Mouse (Mus musculus): Measurements from ENCODE around the gene Txndc17.
"Not testable (repeated sequence)": the region's sequence is repeated elsewhere in the genome, so short reads cannot be mapped to it uniquely, and the experiment has no call there.

The Txndc17 gene

GRCm38 (mm10) chr11:72207204-72207833 lies at the start of gene Txndc17, which contains the start of gene 4933427D14Rik:
Gene Txndc17 (plus strand): TSS chr11:72207547.
Gene 4933427D14Rik (minus strand): TSS chr11:72207459.
- DNase-seq = peak; percentile 83

DNA sequence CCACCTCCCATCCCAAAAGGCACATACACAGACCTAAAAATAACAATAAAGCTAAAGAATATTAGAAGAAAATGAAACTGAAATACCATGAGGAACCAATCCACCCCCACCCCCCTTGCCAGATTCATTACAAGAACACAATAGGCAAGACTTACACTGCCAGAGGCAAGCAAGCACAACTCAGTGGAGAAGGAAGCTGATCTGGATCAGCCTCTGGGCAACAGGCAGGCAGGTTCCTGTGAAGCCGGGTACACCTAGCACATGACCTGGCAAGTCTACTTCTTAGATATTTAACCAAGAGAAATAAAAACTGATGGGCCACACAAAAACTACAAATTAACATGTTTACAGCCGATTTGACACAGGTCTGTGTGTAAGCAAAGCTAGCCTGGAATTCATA lies 44.1 kb upstream of the Txndc17 start:
- no peak for DNase-seq

DNA sequence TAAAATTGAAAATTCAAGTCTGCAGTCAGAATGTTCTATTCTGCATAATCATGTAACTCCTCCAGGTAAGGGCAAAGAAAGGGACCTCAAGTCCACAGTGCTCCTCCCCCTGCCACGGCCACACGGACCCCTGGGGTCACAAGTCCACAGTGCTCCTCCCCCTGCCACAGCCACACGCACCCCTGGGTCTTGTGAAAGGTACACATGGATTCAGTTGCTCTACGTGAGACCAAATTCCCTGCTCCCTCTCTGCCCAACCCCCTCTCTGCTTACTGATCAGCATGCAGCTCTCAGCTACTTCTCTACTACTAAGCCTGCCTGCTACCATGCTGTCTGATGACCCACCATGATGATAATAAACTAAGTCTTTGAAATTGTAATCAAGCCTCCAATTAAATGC lies 37.5 kb upstream of the Txndc17 start:
- DNase-seq = no peak

DNA sequence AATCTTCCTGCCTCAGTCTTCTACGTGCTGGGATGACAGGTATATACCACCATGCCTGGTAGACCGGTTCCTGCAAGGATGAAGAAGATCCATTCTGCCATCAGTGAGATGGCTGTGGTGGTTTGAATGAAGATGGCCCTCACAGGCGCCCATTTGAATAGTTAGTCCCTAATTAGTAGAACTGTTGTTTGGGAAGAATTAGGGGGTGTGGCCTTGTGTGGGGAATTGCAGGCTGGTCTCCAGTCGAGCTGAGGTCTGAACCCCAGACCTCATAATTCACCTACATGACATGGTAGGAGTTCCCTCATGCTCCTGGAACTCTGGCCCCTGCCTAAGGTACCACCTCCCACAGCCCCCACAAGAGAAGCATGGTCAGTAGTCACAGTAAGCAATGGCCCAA lies 35.4 kb upstream of the Txndc17 start:
- DNase-seq = not testable (repeated sequence)

GRCm38 (mm10) chr11:72173506-72173905 lies 33.8 kb upstream of the Txndc17 start:
- no peak for DNase-seq

- no peak for DNase-seq
Measured at GRCm38 (mm10) chr11:72174721-72175120, 32.6 kb upstream of the Txndc17 start.

DNA sequence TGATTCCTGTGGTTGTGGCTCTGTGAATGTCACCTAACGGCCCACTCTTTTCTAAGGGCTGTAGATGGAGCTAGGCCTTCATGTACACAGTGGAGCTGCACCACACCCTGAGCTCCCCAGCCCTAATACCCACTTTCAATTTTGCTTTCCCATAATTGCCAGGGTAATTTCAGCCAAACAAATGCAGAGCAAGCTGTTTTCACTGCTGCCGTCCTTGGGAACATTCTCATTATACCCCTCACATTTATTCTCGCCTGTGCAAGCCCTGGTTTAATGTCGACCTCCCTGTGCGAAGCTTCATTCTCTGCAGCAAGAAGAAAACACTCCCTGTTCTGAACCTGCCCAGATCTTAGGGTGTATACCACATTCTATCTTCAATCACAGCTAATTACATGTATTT lies 31.4 kb upstream of the Txndc17 start:
- DNase-seq = no peak

GRCm38 (mm10) chr11:72176553-72176952 lies 30.8 kb upstream of the Txndc17 start:
- no peak for DNase-seq

GRCm38 (mm10) chr11:72180556-72180955 lies 26.8 kb upstream of the Txndc17 start:
- no peak for DNase-seq

- no peak for DNase-seq
Measured at GRCm38 (mm10) chr11:72181136-72181535, 26.2 kb upstream of the Txndc17 start.

DNA sequence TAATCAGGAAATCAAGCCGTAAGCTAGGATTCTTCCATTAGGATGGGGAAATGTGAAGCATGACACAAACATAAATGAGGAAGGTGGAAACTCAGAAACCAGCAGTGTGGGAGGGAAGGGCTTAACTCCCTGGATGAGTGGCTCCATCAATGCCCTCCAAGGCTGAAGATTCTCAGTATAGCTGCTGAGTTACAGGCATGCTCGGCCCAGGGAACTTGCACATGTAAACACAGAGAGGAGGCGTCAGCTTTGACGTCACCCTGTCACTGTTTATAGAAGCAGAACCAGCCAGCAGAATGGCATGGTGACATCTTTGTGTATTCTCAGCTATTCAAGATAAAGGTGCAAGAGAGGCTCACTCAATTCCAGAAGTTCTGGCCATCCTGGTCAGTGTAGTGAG lies 23.1 kb upstream of the Txndc17 start:
- no peak for DNase-seq

DNA sequence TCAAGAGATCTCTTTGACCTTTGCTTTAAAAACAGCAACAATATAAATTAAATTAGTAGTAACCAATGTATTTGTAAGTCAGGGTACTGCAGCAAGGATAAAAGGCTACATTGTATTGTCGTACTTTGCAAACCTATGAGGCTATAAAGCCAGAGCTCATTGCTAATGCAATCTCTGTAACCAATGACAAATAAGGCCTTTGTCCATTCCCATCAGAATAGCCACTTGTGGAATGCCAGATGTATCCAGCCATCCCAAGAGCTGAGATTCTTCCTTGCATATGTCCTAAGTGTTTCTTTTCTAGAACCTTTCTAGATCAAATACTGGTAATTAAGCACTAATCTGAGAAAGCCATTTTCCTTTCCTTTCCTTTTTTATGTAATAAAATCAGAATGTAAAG lies 16.5 kb upstream of the Txndc17 start:
- no peak for DNase-seq

GRCm38 (mm10) chr11:72194259-72194658 lies 13.1 kb upstream of the Txndc17 start:
- DNase-seq = no peak

- no peak for DNase-seq
Measured at GRCm38 (mm10) chr11:72196506-72196905, 10.8 kb upstream of the Txndc17 start.

DNA sequence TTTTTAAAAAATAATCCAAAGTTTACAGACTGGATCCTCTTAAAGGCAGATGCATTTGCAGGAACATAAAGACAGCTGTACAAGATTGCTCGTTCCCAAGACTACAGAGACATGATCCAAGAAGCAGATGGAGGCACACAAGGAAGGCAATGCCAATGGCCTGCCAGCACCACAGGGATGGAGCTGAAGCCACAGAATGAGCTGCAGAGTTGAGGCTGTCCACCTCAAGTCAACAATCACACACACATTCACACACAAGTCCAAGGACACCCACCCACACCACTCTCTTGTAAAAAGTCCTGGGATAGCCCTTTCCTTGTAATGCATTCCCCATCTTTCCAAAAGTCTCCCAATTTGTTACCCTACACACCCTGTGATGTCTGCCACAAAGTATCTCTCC lies 3.9 kb upstream of the Txndc17 start:
- DNase-seq = peak; percentile 53

DNA sequence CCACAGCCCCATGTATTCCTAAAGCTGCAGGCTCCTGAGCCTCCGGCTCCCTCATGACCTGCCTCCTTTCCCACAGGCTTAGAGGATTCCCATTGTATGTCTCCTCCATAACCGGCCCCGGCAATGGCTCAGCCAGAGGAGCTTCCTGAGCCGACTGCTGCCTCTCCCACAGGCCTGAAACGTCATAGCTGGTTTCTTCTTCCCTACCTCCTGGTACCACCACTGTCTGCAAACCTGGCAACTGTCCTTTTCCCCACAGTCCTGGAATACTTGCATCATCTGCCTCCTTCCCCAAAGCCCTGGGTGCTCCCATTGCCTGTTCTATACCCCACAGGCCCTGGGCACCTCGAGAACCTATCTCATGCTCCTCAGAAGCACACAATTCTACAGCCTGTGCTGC lies 2.1 kb upstream of the Txndc17 start:
- peak; percentile 31 for DNase-seq

DNA sequence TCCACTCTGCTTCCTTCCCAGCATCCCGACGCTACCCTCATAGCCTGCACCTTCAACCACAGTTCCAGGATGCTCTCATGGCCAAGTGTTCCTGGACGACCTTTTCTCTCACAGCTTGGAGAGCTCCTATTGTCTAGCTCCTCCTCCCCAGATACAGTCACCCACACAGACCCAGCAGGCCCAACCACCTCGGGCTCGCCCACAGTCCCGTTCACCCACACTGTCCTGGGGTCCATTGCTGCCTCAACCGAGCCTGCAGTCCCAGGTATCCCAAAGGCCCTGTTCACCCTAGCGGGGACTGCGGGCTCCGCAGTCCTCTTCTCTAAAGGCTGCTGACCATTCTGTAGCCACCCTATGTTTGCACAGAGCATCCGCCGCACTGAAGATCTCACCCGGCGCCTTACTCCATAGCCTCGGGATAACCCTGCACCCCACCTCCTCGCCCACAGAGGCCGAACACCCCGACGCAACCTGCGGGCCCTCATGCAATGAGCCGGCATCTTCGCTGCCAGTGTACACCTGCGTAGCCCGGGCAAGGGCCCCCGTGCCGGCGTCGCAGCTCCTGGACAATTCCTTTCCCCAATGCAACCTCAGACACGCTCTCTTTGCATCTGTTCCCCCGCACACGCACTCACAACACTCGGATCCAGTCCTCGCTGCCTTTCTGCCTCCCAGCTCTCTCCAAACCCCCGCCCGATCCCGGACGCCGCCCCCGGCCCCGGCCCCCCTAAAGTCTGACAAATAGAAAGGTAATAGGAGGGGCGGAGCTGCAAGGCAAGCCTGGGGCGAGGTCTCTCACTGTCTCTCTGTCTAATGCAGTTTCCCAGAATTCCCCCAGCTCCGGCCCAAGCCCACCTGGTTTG lies 775 bp upstream of the Txndc17 start, which contains the start of gene Gm43951:
Gene Gm43951 (minus strand): TSS at position 500 of the 863 bp plus-strand sequence.
- DNase-seq = peak; percentile 54

- no peak for DNase-seq
Measured at GRCm38 (mm10) chr11:72207834-72208377, 559 bp downstream of the Txndc17 start.

- peak; percentile 93 for DNase-seq
Measured at GRCm38 (mm10) chr11:72214591-72215409, 7.5 kb downstream of the Txndc17 start.

DNA sequence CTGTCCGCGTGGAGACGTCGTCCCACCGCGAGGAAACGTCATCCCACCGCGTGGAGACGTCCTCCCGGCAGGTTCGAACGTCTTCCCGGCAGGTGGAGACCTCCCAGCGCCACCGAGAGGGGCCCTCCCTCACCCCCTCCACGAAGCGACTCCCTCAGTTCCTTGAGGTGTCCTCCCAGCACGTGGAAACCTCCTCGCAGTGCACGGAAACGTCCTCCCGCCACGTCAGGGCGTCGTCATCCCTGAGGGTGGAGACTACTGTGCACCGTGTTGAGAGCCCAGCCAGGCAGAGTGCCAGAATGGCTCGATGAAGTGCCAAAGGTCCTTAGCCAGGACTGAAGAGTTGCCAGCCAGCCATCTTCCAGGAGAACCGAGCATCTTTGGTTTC lies 8.1 kb downstream of the Txndc17 start, which contains the start of gene Med31:
Gene Med31 (minus strand): TSS at position 183 of the 388 bp plus-strand sequence.
- peak; percentile 90 for DNase-seq

DNA sequence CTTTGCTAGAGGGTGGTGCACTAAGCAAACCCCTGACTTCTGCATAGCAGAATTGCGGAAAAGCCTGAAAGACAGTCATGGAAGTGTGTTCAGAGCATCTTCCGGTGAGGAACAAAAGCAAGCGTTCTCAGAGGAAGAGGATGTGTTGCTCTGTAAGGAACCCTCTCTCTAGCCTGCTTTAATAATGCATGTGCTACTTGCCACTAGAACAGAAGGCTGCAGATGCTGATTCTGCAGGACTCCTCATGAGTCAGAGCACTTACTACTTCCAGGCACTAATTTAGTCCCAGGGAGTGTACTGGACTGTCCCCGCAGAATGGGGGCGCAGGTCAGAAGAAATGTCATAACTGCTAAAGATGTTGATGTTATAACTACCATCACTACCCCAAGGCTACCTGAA lies 9.8 kb downstream of the Txndc17 start:
- DNase-seq = no peak

DNA sequence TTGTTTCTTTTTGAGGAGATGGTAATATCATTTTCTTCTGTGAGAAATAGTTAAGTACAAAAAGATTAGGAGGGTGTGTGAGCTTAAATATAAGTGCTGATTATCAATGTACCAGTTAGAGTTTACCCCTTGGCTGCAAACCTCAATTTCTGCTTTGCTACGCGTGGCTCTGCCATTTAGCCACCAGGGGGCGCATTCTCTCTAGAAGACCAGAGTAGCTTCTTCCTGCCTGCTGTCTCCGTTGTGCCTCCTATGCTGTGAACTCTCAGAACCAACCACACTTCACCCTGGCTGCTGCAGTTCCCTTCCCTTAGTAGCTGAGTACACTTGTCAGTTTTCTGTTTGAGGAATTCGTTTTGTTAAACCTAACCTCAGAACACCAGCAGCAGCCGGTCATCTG lies 13.9 kb downstream of the Txndc17 start:
- peak; percentile 46 for DNase-seq

GRCm38 (mm10) chr11:72223414-72223813 lies 16.1 kb downstream of the Txndc17 start:
- no peak for DNase-seq

Data from cerebellum, adult 11-12 months (tissue).